Mouse (Mus musculus) testis, adult 2 months (tissue): ENCODE measurements around the gene Phf21a.

Source experiments
- CTCF ChIP-seq: fragments of 200-500 bp; IDR thresholded peaks from 2 replicates; pipeline ENCODE4 v1.5.1; 2012; ENCODE audit warnings: low read depth, mild to moderate bottlenecking, inconsistent platforms, low read length, moderate library complexity; ENCODE audit not compliant: control insufficient read depth, insufficient read depth, insufficient replicate concordance
- POLR2A ChIP-seq: fragments of 200-500 bp; IDR thresholded peaks from 2 replicates; pipeline ENCODE4 v1.6.1; 2012; ENCODE audit warnings: low read depth, mild to moderate bottlenecking, inconsistent platforms, low read length, moderate library complexity; ENCODE audit not compliant: control insufficient read depth

DNA sequence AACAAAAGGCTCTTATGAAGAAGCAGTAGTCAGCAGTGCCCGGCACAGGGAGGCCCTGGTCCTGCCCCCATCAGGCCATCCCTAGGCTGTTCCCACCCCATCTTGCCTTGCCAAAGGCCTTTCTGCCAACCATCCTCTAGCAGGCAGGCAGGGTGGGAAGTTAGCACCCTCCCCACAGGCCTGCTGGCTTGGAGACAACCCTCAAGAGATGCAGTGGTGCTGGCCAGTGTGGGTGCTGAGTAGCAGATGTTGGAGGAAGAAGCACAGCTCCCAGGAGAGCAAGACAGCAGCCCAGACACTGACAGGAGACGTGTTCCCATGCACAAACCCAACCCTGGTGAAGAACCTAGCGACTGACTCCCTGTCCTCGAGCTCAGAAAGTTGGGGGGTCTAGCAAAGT lies 294.7 kb downstream of the Phf21a start:
- no peak for TF ChIP-seq POLR2A
- TF ChIP-seq CTCF = no peak
